Mouse (Mus musculus): Measurements from ENCODE around the gene Ppp1r14d. TPM values are rescaled to one million over a fixed set of nuclear protein-coding genes. Genes with fewer than 3 reads are reported as not detected.

Gene Ppp1r14d
- polyA plus RNA-seq, 1 experiment: not detected

- TF ChIP-seq GATA1 (IDR thresholded peaks at IDR 0.05; ENCODE audit: borderline replicate concordance, low read length): no peak
- no peak for TF ChIP-seq FLI1 (IDR thresholded peaks at IDR 0.05; ENCODE audit: low read length)
- peaks cover 45% of the 10 kb centered on the region for H3K36me3 ChIP-seq (replicated peaks; ENCODE audit: low read length)
Measured at GRCm38 (mm10) chr2:119175614-119176013, 54.1 kb downstream of the Ppp1r14d start.

GRCm38 (mm10) chr2:119174866-119175265, 54.8 kb downstream of the Ppp1r14d start:
- peaks cover 6% of the 10 kb centered on the region for H3K27me3 ChIP-seq (replicated peaks)
- no peak for TF ChIP-seq FLI1 (IDR thresholded peaks at IDR 0.05; ENCODE audit: low read length)
- peaks cover 37% of the 10 kb centered on the region for H3K36me3 ChIP-seq (replicated peaks; ENCODE audit: low read length)
- no peak overlapping the region for H3K4me3 ChIP-seq (replicated peaks)
- no peaks in the 10 kb centered on the region for H3K9me3 ChIP-seq
- peaks cover 69% of the 10 kb centered on the region for H3K4me1 ChIP-seq

More at GRCm38 (mm10) chr2:119175614-119176013, 54.1 kb downstream of the Ppp1r14d start:
- Histone ChIP-seq H3K9me3 (no peaks in the 10 kb centered on the region), H3K4me3 (replicated peaks) (no peak overlapping the region), H3K4me1 (peaks cover 62% of the 10 kb centered on the region), H3K27me3 (replicated peaks) (peaks cover 6% of the 10 kb centered on the region)

- TF ChIP-seq FLI1 (IDR thresholded peaks at IDR 0.05; ENCODE audit: low read length) (no peak), GATA1 (IDR thresholded peaks at IDR 0.05; ENCODE audit: borderline replicate concordance, low read length) (no peak)
- H3K36me3 ChIP-seq (replicated peaks; ENCODE audit: low read length): peaks cover 30% of the 10 kb centered on the region
- H3K4me3 ChIP-seq (replicated peaks): no peak within 1 kb of the TSS
- H3K4me1 ChIP-seq: peaks cover 76% of the 10 kb centered on the region
- no peaks in the 10 kb centered on the region for H3K9me3 ChIP-seq
- H3K27me3 ChIP-seq (replicated peaks): peaks cover 6% of the 10 kb centered on the region
Measured at GRCm38 (mm10) chr2:119173991-119174651, 55.6 kb downstream of the Ppp1r14d start, which contains the start of gene Gm14137. Gene Gm14137 (plus strand): TSS chr2:119174509.

GRCm38 (mm10) chr2:119172862-119173576, 56.7 kb downstream of the Ppp1r14d start:
- Histone ChIP-seq H3K4me3 (replicated peaks) (peak overlapping the region; percentile 78), H3K36me3 (replicated peaks; ENCODE audit: low read length) (peaks cover 22% of the 10 kb centered on the region), H3K4me1 (peaks cover 81% of the 10 kb centered on the region), H3K9me3 (no peaks in the 10 kb centered on the region), H3K27me3 (replicated peaks) (peaks cover 6% of the 10 kb centered on the region)
- TF ChIP-seq GATA1 (IDR thresholded peaks at IDR 0.05; ENCODE audit: borderline replicate concordance, low read length): no peak
- no peak for TF ChIP-seq FLI1 (IDR thresholded peaks at IDR 0.05; ENCODE audit: low read length)

GRCm38 (mm10) chr2:119172446-119172845, 57.3 kb downstream of the Ppp1r14d start:
- Histone ChIP-seq H3K4me3 (replicated peaks) (peak overlapping the region; percentile 78), H3K9me3 (no peaks in the 10 kb centered on the region), H3K27me3 (replicated peaks) (peaks cover 10% of the 10 kb centered on the region), H3K4me1 (peaks cover 85% of the 10 kb centered on the region), H3K36me3 (replicated peaks; ENCODE audit: low read length) (peaks cover 18% of the 10 kb centered on the region)
- TF ChIP-seq FLI1 (IDR thresholded peaks at IDR 0.05; ENCODE audit: low read length): no peak
- no peak for TF ChIP-seq GATA1 (IDR thresholded peaks at IDR 0.05; ENCODE audit: borderline replicate concordance, low read length)

- H3K9me3 ChIP-seq: no peaks in the 10 kb centered on the region
- peak overlapping the region; percentile 65 for H3K4me3 ChIP-seq (replicated peaks)
- no peak for TF ChIP-seq GATA1 (IDR thresholded peaks at IDR 0.05; ENCODE audit: borderline replicate concordance, low read length)
- TF ChIP-seq FLI1 (IDR thresholded peaks at IDR 0.05; ENCODE audit: low read length): no peak
- peaks cover 19% of the 10 kb centered on the region for H3K27me3 ChIP-seq (replicated peaks)
- peaks cover 18% of the 10 kb centered on the region for H3K36me3 ChIP-seq (replicated peaks; ENCODE audit: low read length)
- H3K4me1 ChIP-seq: peaks cover 85% of the 10 kb centered on the region
Measured at GRCm38 (mm10) chr2:119171574-119171973, 58.1 kb downstream of the Ppp1r14d start.

- H3K4me1 ChIP-seq: peaks cover 76% of the 10 kb centered on the region
Measured at GRCm38 (mm10) chr2:119170282-119170681, 59.4 kb downstream of the Ppp1r14d start.

More at GRCm38 (mm10) chr2:119170282-119170681, 59.4 kb downstream of the Ppp1r14d start:
- Histone ChIP-seq H3K9me3 (peaks cover 8% of the 10 kb centered on the region), H3K36me3 (replicated peaks; ENCODE audit: low read length) (peaks cover 12% of the 10 kb centered on the region), H3K27me3 (replicated peaks) (peaks cover 27% of the 10 kb centered on the region), H3K4me3 (replicated peaks) (peak overlapping the region; percentile 42)
- TF ChIP-seq FLI1 (IDR thresholded peaks at IDR 0.05; ENCODE audit: low read length) (no peak), GATA1 (IDR thresholded peaks at IDR 0.05; ENCODE audit: borderline replicate concordance, low read length) (no peak)

Other genes starting within 250 kb of the Ppp1r14d start
- gene Ccdc32, start 200.5 kb downstream of the Ppp1r14d start, polyA plus RNA-seq (2012; ENCODE audit: insufficient read depth, low replicate concordance): 11.1 and 12.4 TPM in 2 replicates
- 0.67 and 1.8 TPM in 2 replicates for gene Rpusd2, start 195.1 kb downstream of the Ppp1r14d start, polyA plus RNA-seq (2012; ENCODE audit: insufficient read depth, low replicate concordance)
- gene Knl1, start 182.8 kb downstream of the Ppp1r14d start, polyA plus RNA-seq (2012; ENCODE audit: insufficient read depth, low replicate concordance): 0.47 and 1.4 TPM in 2 replicates
- gene Rad51, start 117.1 kb downstream of the Ppp1r14d start, polyA plus RNA-seq (2012; ENCODE audit: insufficient read depth, low replicate concordance): 6.1 and 6.4 TPM in 2 replicates
- gene Rmdn3, start 72.9 kb downstream of the Ppp1r14d start, polyA plus RNA-seq (2012; ENCODE audit: insufficient read depth, low replicate concordance): 4.6 and 12.9 TPM in 2 replicates
- 31.5 and 35.5 TPM in 2 replicates for gene Gchfr, start 62.1 kb downstream of the Ppp1r14d start, polyA plus RNA-seq (2012; ENCODE audit: insufficient read depth, low replicate concordance)
- gene Gm14137, start 55.4 kb downstream of the Ppp1r14d start, polyA plus RNA-seq (2012; ENCODE audit: insufficient read depth, low replicate concordance): not detected in 2 replicates
- 2.9 and 19.5 TPM in 2 replicates for gene Zfyve19, start 21.3 kb downstream of the Ppp1r14d start, polyA plus RNA-seq (2012; ENCODE audit: insufficient read depth, low replicate concordance)
- 2.4 and 23.7 TPM in 2 replicates for gene Dnajc17, start 21.1 kb downstream of the Ppp1r14d start, polyA plus RNA-seq (2012; ENCODE audit: insufficient read depth, low replicate concordance)
- gene Spint1, start 7.5 kb upstream of the Ppp1r14d start, polyA plus RNA-seq (2012; ENCODE audit: insufficient read depth, low replicate concordance): not detected in 2 replicates
- gene Rhov, start 41.4 kb upstream of the Ppp1r14d start, polyA plus RNA-seq (2012; ENCODE audit: insufficient read depth, low replicate concordance): 1.9 TPM in 1 of 2 replicates, not detected in the other
- gene Vps18, start 58.8 kb upstream of the Ppp1r14d start, polyA plus RNA-seq (2012; ENCODE audit: insufficient read depth, low replicate concordance): 8.8 and 11.1 TPM in 2 replicates
- gene Dll4, start 95.9 kb upstream of the Ppp1r14d start, polyA plus RNA-seq (2012; ENCODE audit: insufficient read depth, low replicate concordance): not detected in 2 replicates
- 33.0 and 93.9 TPM in 2 replicates for gene Chac1, start 121.3 kb upstream of the Ppp1r14d start, polyA plus RNA-seq (2012; ENCODE audit: insufficient read depth, low replicate concordance)
- 2.3 and 2.7 TPM in 2 replicates for gene Ino80, start 247.8 kb upstream of the Ppp1r14d start, polyA plus RNA-seq (2012; ENCODE audit: insufficient read depth, low replicate concordance)

All from megakaryocyte, embryonic 14.5 days (primary cell).